Mouse (Mus musculus): ENCODE results near the gene Otop3. TPM values are rescaled to one million over a fixed set of nuclear protein-coding genes. Genes with fewer than 3 reads are reported as not detected.

The Otop3 gene
- polyA plus RNA-seq, 1 experiment, result not detected

GRCm38 (mm10) chr11:115337350-115337749 is 2.8 kb downstream of the Otop3 start:
- Histone ChIP-seq H3K4me1 (ENCODE audit: control insufficient read depth, insufficient read depth, insufficient read length, low read length) (peaks cover 3% of the 10 kb centered on the region; the same call in 1 of the 2 replicates), H3K27ac (replicated peaks; ENCODE audit: low read depth, low read length) (no peak overlapping the region), H3K4me3 (ENCODE audit: insufficient read depth, low read depth, low read length) (no peak overlapping the region)

GRCm38 (mm10) chr11:115337826-115338225 is 3.3 kb downstream of the Otop3 start:
- Histone ChIP-seq H3K4me3 (ENCODE audit: insufficient read depth, low read depth, low read length) (no peak overlapping the region), H3K27ac (replicated peaks; ENCODE audit: low read depth, low read length) (no peak overlapping the region), H3K4me1 (ENCODE audit: control insufficient read depth, insufficient read depth, insufficient read length, low read length) (peaks cover 3% of the 10 kb centered on the region; the same call in 1 of the 2 replicates)

- Histone ChIP-seq H3K4me3 (ENCODE audit: insufficient read depth, low read depth, low read length) (no peak overlapping the region), H3K4me1 (ENCODE audit: control insufficient read depth, insufficient read depth, insufficient read length, low read length) (no peaks in the 10 kb centered on the region), H3K27ac (replicated peaks; ENCODE audit: low read depth, low read length) (no peak overlapping the region)
These were observed 6.7 kb downstream of the Otop3 start for GRCm38 (mm10) chr11:115341246-115341645.

GRCm38 (mm10) chr11:115341866-115342265 is 7.3 kb downstream of the Otop3 start:
- Histone ChIP-seq H3K4me1 (ENCODE audit: control insufficient read depth, insufficient read depth, insufficient read length, low read length) (no peaks in the 10 kb centered on the region), H3K4me3 (ENCODE audit: insufficient read depth, low read depth, low read length) (no peak overlapping the region), H3K27ac (replicated peaks; ENCODE audit: low read depth, low read length) (no peak overlapping the region)

- Histone ChIP-seq H3K27ac (replicated peaks; ENCODE audit: low read depth, low read length) (no peak overlapping the region), H3K4me3 (ENCODE audit: insufficient read depth, low read depth, low read length) (no peak overlapping the region), H3K4me1 (ENCODE audit: control insufficient read depth, insufficient read depth, insufficient read length, low read length) (no peaks in the 10 kb centered on the region)
These were observed 10.4 kb downstream of the Otop3 start for GRCm38 (mm10) chr11:115344967-115345366.

- Histone ChIP-seq H3K4me1 (ENCODE audit: control insufficient read depth, insufficient read depth, insufficient read length, low read length) (no peaks in the 10 kb centered on the region), H3K4me3 (ENCODE audit: insufficient read depth, low read depth, low read length) (no peak overlapping the region), H3K27ac (replicated peaks; ENCODE audit: low read depth, low read length) (no peak overlapping the region)
These were observed 11.0 kb downstream of the Otop3 start for GRCm38 (mm10) chr11:115345515-115345914.

GRCm38 (mm10) chr11:115348681-115349248 is 14.2 kb downstream of the Otop3 start:
- Histone ChIP-seq H3K4me3 (ENCODE audit: insufficient read depth, low read depth, low read length) (no peak overlapping the region), H3K4me1 (ENCODE audit: control insufficient read depth, insufficient read depth, insufficient read length, low read length) (no peaks in the 10 kb centered on the region), H3K27ac (replicated peaks; ENCODE audit: low read depth, low read length) (no peak overlapping the region)

GRCm38 (mm10) chr11:115349976-115350375 is 15.4 kb downstream of the Otop3 start:
- H3K4me3 ChIP-seq (ENCODE audit: insufficient read depth, low read depth, low read length), result no peak overlapping the region
- H3K4me1 ChIP-seq (ENCODE audit: control insufficient read depth, insufficient read depth, insufficient read length, low read length), result no peaks in the 10 kb centered on the region
- H3K27ac ChIP-seq (replicated peaks; ENCODE audit: low read depth, low read length), result no peak overlapping the region

GRCm38 (mm10) chr11:115353375-115353774 is 18.8 kb downstream of the Otop3 start:
- Histone ChIP-seq H3K4me3 (ENCODE audit: insufficient read depth, low read depth, low read length) (no peak overlapping the region), H3K4me1 (ENCODE audit: control insufficient read depth, insufficient read depth, insufficient read length, low read length) (no peaks in the 10 kb centered on the region)

GRCm38 (mm10) chr11:115354183-115354582 is 19.7 kb downstream of the Otop3 start:
- no peak overlapping the region for H3K4me3 ChIP-seq (ENCODE audit: insufficient read depth, low read depth, low read length)
- H3K4me1 ChIP-seq (ENCODE audit: control insufficient read depth, insufficient read depth, insufficient read length, low read length), result no peaks in the 10 kb centered on the region
- H3K27ac ChIP-seq (replicated peaks; ENCODE audit: low read depth, low read length), result no peak overlapping the region

More at GRCm38 (mm10) chr11:115353375-115353774, 18.8 kb downstream of the Otop3 start:
- no peak overlapping the region for H3K27ac ChIP-seq (replicated peaks; ENCODE audit: low read depth, low read length)

- Histone ChIP-seq H3K4me3 (ENCODE audit: insufficient read depth, low read depth, low read length) (no peak overlapping the region), H3K4me1 (ENCODE audit: control insufficient read depth, insufficient read depth, insufficient read length, low read length) (0 out of 2 replicates have a peak, but pooled peaks cover 2% of the 10 kb centered on the region), H3K27ac (replicated peaks; ENCODE audit: low read depth, low read length) (no peak overlapping the region)
These were observed 23.9 kb downstream of the Otop3 start for GRCm38 (mm10) chr11:115358468-115358867.

- H3K27ac ChIP-seq (replicated peaks; ENCODE audit: low read depth, low read length), result no peak overlapping the region
- H3K4me1 ChIP-seq (ENCODE audit: control insufficient read depth, insufficient read depth, insufficient read length, low read length), result 0 out of 2 replicates have a peak, but pooled peaks cover 2% of the 10 kb centered on the region
- H3K4me3 ChIP-seq (ENCODE audit: insufficient read depth, low read depth, low read length), result no peak overlapping the region
These were observed 24.8 kb downstream of the Otop3 start for GRCm38 (mm10) chr11:115359293-115359692.

- Histone ChIP-seq H3K27ac (replicated peaks; ENCODE audit: low read depth, low read length) (no peak overlapping the region), H3K4me1 (ENCODE audit: control insufficient read depth, insufficient read depth, insufficient read length, low read length) (0 out of 2 replicates have a peak, but pooled peaks cover 2% of the 10 kb centered on the region), H3K4me3 (ENCODE audit: insufficient read depth, low read depth, low read length) (no peak overlapping the region)
These were observed 25.2 kb downstream of the Otop3 start for GRCm38 (mm10) chr11:115359726-115360125.

- Histone ChIP-seq H3K27ac (replicated peaks; ENCODE audit: low read depth, low read length) (no peak overlapping the region), H3K4me1 (ENCODE audit: control insufficient read depth, insufficient read depth, insufficient read length, low read length) (peaks cover 2% of the 10 kb centered on the region; the same call in 1 of the 2 replicates), H3K4me3 (ENCODE audit: insufficient read depth, low read depth, low read length) (no peak overlapping the region)
These were observed 29.6 kb downstream of the Otop3 start for GRCm38 (mm10) chr11:115364136-115364535.

GRCm38 (mm10) chr11:115366039-115366705 is 31.6 kb downstream of the Otop3 start:
- peak overlapping the region; percentile 65 for H3K4me3 ChIP-seq (ENCODE audit: insufficient read depth, low read depth, low read length)
- H3K27ac ChIP-seq (replicated peaks; ENCODE audit: low read depth, low read length), result no peak overlapping the region

More at GRCm38 (mm10) chr11:115366039-115366705, 31.6 kb downstream of the Otop3 start:
- H3K4me1 ChIP-seq (ENCODE audit: control insufficient read depth, insufficient read depth, insufficient read length, low read length), result no peaks in the 10 kb centered on the region; the same call in 1 of the 2 replicates

All from brown adipose tissue, adult 24 weeks (tissue).